Mouse (Mus musculus) heart, embryonic 14.5 days (tissue): Measurements from ENCODE around the gene Pcsk2. TPM values are rescaled to one million over a fixed set of nuclear protein-coding genes. Genes with fewer than 3 reads are reported as not detected.
A peak's percentile ranks its signal among the peaks of the same experiment; 100 is the strongest.

Experiments
- ATAC-seq: fragments of 200-750 bp; cut with Nextera tagmentation; 2 replicates; pipeline ENCODE4 v1.8.0; 2017; ENCODE audit warnings: low read depth, moderate TSS enrichment; ENCODE audit not compliant: insufficient number of reproducible peaks, insufficient read depth, low FRiP score
- H3K27ac ChIP-seq, 2 experiments: fragments of 200-500 bp in 1 of 2; fragments of 300-500 bp in 1 of 2; sonication (generic) in 1 of 2; replicated peaks in 1 of 2; 2 replicates each; pipeline ENCODE4 v1.5.1; 2012 to 2014; ENCODE audit warnings: low read depth in 2 of 2, low read length in 2 of 2, control low read depth in 1 of 2, mild to moderate bottlenecking in 1 of 2, mixed read lengths in 1 of 2; ENCODE audit not compliant: control insufficient read depth in 1 of 2, insufficient read depth in 1 of 2
- H3K27me3 ChIP-seq: fragments of 300-500 bp; sonication (generic); 2 replicates; pipeline ENCODE4 v1.6.1; 2014; ENCODE audit warnings: mild to moderate bottlenecking, low read length, control low read depth; ENCODE audit not compliant: control insufficient read depth, insufficient read depth
- H3K36me3 ChIP-seq: fragments of 300-500 bp; sonication (generic); 2 replicates; pipeline ENCODE4 v1.6.1; 2014; ENCODE audit warnings: mild to moderate bottlenecking, control low read depth, low read length, mixed read lengths; ENCODE audit not compliant: control insufficient read depth, insufficient read depth
- H3K4me1 ChIP-seq, 2 experiments: fragments of 200-500 bp in 1 of 2; fragments of 300-500 bp in 1 of 2; sonication (generic) in 1 of 2; 2 replicates each; pipeline ENCODE4 v1.6.1; 2012 to 2014; ENCODE audit warnings: low read length in 2 of 2, control low read depth in 1 of 2, mixed read lengths in 1 of 2; ENCODE audit not compliant: control insufficient read depth in 2 of 2, insufficient read depth in 2 of 2
- H3K4me2 ChIP-seq: fragments of 300-500 bp; sonication (generic); 2 replicates; pipeline ENCODE4 v1.6.1; 2014; ENCODE audit warnings: mild to moderate bottlenecking, low read length
- H3K4me3 ChIP-seq, 2 experiments: fragments of 200-500 bp in 1 of 2; fragments of 300-500 bp in 1 of 2; sonication (generic) in 1 of 2; 2 replicates each; pipeline ENCODE4 v1.5.1; 2012 to 2014; ENCODE audit warnings: low read length in 2 of 2, mild to moderate bottlenecking in 2 of 2, control low read depth in 1 of 2, low read depth in 1 of 2, moderate library complexity in 1 of 2; ENCODE audit not compliant: control insufficient read depth in 1 of 2, insufficient read depth in 1 of 2
- H3K9ac ChIP-seq: fragments of 300-500 bp; sonication (generic); 2 replicates; pipeline ENCODE4 v1.6.1; 2014; ENCODE audit warnings: mild to moderate bottlenecking, low read length
- H3K9me3 ChIP-seq: fragments of 300-500 bp; sonication (generic); 2 replicates; pipeline ENCODE4 v1.6.1; 2016; ENCODE audit warnings: low read length, control low read depth; ENCODE audit not compliant: control insufficient read depth
- WGBS: fragments of 180-500 bp; shearing (Covaris S2); extraction: QIAGEN DNeasy Blood & Tissue Kit; methylation state at CpG from one replicate; pipeline ENCODE4 v1.1.7; 2014; 5-methylcytosine and 5-hydroxymethylcytosine counted together
- polyA plus RNA-seq: library from polyadenylated mRNA; unstranded; fragments of >200 nt; fragmentation: Nextera tagmentation; extraction: Ambion mirVana; gene quantifications from 2 replicates; pipeline ENCODE4 v1.2.1, GENCODE M21; 2014

Pcsk2 gene
- polyA plus RNA-seq, 1 experiment from 2014 or later = 0.04 TPM

- Histone ChIP-seq H3K4me1 (peaks cover 3 to 6% of the 10 kb centered on the region in 2 experiments; a peak in 2 of 4 replicates), H3K4me2 (no peak overlapping the region), H3K27ac (no peak overlapping the region), H3K4me3 (no peak overlapping the region), H3K27me3 (no peaks in the 10 kb centered on the region), H3K9ac (no peak overlapping the region), H3K36me3 (no peaks in the 10 kb centered on the region), H3K9me3 (no peaks in the 10 kb centered on the region)
- ATAC-seq = no peak
- 70% methylated on average over 12 of the region's 12 CpGs for WGBS
These were observed 305.6 kb downstream of the Pcsk2 start for GRCm38 (mm10) chr2:143851354-143852221.

DNA sequence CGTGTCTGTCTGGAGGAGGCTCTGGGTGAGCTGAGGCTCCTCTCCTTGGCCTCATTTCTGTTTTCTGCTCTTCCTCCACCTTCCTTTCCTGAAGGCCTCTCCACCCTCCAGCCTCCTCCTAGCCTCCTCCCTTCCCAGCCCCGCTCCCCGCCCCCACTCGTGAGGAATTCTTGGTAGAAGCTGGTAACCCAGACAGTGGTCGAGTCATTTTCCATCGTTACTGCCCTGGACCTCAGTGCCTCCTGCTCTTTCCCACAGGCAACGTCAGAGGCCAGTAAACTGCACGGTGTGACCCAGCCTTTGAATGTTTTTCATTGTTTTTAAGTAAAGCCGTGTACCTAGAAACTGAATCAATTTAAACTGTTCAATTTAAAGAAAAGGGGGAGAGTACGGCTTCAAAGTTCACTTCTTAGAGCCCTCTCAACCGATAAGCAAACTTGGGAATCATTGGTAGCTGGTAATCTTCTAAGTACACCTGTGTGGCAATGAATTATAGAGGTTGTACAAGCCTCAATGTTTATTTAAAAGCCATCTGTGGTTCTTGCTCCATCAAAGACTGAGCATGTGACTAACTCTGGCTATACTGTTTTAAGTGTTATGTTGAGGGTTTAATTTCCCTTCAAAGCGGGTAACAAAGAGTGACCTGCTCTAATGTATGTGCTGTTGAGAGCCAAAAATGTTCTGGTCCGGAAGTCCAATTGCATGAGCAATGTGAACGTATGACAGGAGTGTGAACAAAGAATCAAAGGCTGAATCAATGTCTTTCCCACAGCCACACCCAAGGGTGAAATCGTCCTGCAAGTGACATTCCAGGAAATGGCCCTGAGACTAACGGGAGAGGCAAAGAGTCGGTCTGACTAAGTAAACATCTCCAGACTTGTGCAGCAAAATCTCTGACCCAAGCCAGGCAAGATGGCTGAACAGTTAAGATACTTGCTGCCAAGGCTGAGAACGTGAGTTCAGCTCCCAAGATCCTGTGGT is 306.6 kb downstream of the Pcsk2 start:
- Histone ChIP-seq H3K27ac (no peak overlapping the region), H3K4me2 (no peak overlapping the region), H3K4me3 (no peak overlapping the region), H3K36me3 (no peaks in the 10 kb centered on the region), H3K9ac (no peak overlapping the region), H3K27me3 (no peaks in the 10 kb centered on the region), H3K4me1 (peaks cover 3% of the 10 kb centered on the region in 2 experiments; a peak in 1 of 4 replicates), H3K9me3 (no peaks in the 10 kb centered on the region)
- 59% methylated on average over 18 of the region's 18 CpGs for WGBS
- no peak for ATAC-seq

DNA sequence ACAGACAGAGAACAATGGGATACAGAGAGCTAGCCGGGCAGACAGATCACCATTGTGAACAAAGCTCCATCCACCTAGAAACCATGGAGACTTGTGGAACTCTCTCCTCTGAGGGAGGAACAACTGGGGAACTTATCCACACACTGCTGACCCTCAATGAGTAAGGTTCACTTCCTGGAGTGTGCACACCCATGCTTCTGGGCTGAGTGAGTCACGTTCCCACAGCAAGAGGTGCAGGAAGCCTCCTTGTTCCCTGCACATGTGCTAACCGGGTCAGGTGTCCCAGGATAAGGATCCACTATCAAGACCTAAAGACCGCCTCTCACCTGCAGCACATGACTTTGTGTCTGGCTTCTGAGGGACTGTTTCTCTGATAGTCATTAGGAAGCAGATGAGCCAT is 307.5 kb downstream of the Pcsk2 start:
- Histone ChIP-seq H3K4me3 (no peak overlapping the region), H3K9ac (no peak overlapping the region), H3K36me3 (no peaks in the 10 kb centered on the region), H3K27ac (no peak overlapping the region), H3K27me3 (no peaks in the 10 kb centered on the region), H3K4me1 (peaks cover 3% of the 10 kb centered on the region in 2 experiments; a peak in 1 of 4 replicates), H3K9me3 (no peaks in the 10 kb centered on the region), H3K4me2 (no peak overlapping the region)
- WGBS = 52% methylated on average over 4 of the region's 4 CpGs
- ATAC-seq = peak; percentile 65; the same call in 1 of the 2 replicates

- no peaks in the 10 kb centered on the region for H3K27me3 ChIP-seq
- H3K36me3 ChIP-seq = no peaks in the 10 kb centered on the region
- no peak overlapping the region for H3K27ac ChIP-seq
- ATAC-seq = no peak
- H3K4me2 ChIP-seq = no peak overlapping the region
- 82% methylated on average over 2 of the region's 2 CpGs for WGBS
- no peak overlapping the region for H3K4me3 ChIP-seq
- peaks cover 0 to 5% of the 10 kb centered on the region in 2 experiments; a peak in 2 of 4 replicates for H3K4me1 ChIP-seq
- H3K9ac ChIP-seq = no peak overlapping the region
- H3K9me3 ChIP-seq = no peaks in the 10 kb centered on the region
These were observed 313.2 kb downstream of the Pcsk2 start for GRCm38 (mm10) chr2:143859166-143859565.

GRCm38 (mm10) chr2:143862484-143863231 is 316.7 kb downstream of the Pcsk2 start, which contains the start of gene Bfsp1:
TSS of gene Bfsp1 (minus strand) at chr2:143863173.
- Histone ChIP-seq H3K27me3 (no peaks in the 10 kb centered on the region), H3K27ac (peak within 1 kb of the TSS in 1 of 2 experiments; percentile 20; a peak in 2 of 4 replicates), H3K4me1 (peaks cover 2 to 8% of the 10 kb centered on the region in 2 experiments; a peak in 3 of 4 replicates), H3K36me3 (no peaks in the 10 kb centered on the region), H3K9ac (peak within 1 kb of the TSS; percentile 81), H3K4me2 (peak within 1 kb of the TSS; percentile 68), H3K9me3 (no peaks in the 10 kb centered on the region), H3K4me3 (peak within 1 kb of the TSS; percentile 38 to 49)
- ATAC-seq = peak; percentile 79
- WGBS = 3% methylated on average over 75 of the region's 86 CpGs

GRCm38 (mm10) chr2:143864600-143864999 is 318.6 kb downstream of the Pcsk2 start:
- no peak overlapping the region for H3K27ac ChIP-seq
- H3K9me3 ChIP-seq = no peaks in the 10 kb centered on the region
- no peaks in the 10 kb centered on the region for H3K27me3 ChIP-seq
- H3K4me1 ChIP-seq = peaks cover 2 to 9% of the 10 kb centered on the region in 2 experiments; a peak in 3 of 4 replicates
- H3K36me3 ChIP-seq = no peaks in the 10 kb centered on the region
- no peak overlapping the region for H3K4me2 ChIP-seq
- H3K9ac ChIP-seq = no peak overlapping the region
- WGBS = 72% methylated on average over 8 of the region's 8 CpGs
- no peak overlapping the region for H3K4me3 ChIP-seq
- no peak for ATAC-seq
